In the genomic region with DNA sequence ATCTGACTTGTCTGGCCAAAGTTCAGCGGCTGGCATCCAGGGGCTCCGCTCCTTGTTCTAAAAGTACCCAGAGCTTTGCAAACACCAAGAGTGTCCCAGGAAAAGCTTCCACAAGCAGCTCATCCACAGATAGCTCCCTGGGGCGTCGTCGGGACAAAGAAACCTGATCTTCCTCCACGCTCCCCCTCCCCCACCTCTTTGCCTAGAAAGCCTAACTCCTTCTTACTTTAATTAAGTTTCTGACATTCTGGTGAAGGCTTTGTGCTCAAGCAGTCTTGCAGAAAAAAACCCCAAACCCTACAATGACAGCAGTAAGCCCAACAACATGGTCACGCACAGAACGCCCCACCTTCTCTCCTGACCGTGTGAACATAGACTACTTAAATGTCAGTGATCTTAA, we compare ENCODE assay signal across 16 mouse cellular contexts.
DNase-seq lines count a peak whose midpoint lies in the region; ATAC-seq lines count a peak whose summit lies in the region.
"Had no signal": no experiment of that assay in that cellular context is flagged by ENCODE, and none has a peak within 500 bp of the region (broad histone marks: within the 10 kb centered on the region; RNA-seq: fewer than 3 reads in every experiment).

No protein-coding gene starts in this region.

- no peak overlapping the region for H3K4me3 ChIP-seq in hindbrain, embryonic 10.5 days
- no peak overlapping the region for H3K4me3 ChIP-seq in hindbrain, embryonic 16.5 days (ENCODE audit: low read length)
- no peak overlapping the region for H3K4me3 ChIP-seq in midbrain, embryonic 11.5 days (ENCODE audit: low read depth, low read length)
- no peak overlapping the region for H3K4me3 ChIP-seq in midbrain, embryonic 16.5 days (ENCODE audit: low read depth, low read length)
- peak overlapping the region; percentile 18; the same call in 1 of the 2 replicates for H3K4me3 ChIP-seq in embryonic facial prominence, embryonic 10.5 days
- H3K4me3 ChIP-seq: erythroblast, embryonic 14.5 days; midbrain, embryonic 13.5 days; neural tube, embryonic 12.5 days had no signal

- no peaks in the 10 kb centered on the region for H3K36me3 ChIP-seq in hindbrain, embryonic 10.5 days
- no peaks in the 10 kb centered on the region for H3K36me3 ChIP-seq in hindbrain, embryonic 16.5 days (ENCODE audit: control insufficient read depth, insufficient read depth, low read length)
- H3K36me3 ChIP-seq in midbrain, embryonic 11.5 days (ENCODE audit: control insufficient read depth, insufficient read depth, low read length) = no peaks in the 10 kb centered on the region
- H3K36me3 ChIP-seq in midbrain, embryonic 16.5 days (ENCODE audit: control insufficient read depth, insufficient read depth, low read length) = no peaks in the 10 kb centered on the region
- H3K36me3 ChIP-seq in embryonic facial prominence, embryonic 10.5 days (replicated peaks) = no peaks in the 10 kb centered on the region
- H3K36me3 ChIP-seq: midbrain, embryonic 13.5 days; neural tube, embryonic 12.5 days had no signal

- H3K9me3 ChIP-seq in hindbrain, embryonic 10.5 days = no peaks in the 10 kb centered on the region
- H3K9me3 ChIP-seq in hindbrain, embryonic 16.5 days (ENCODE audit: control insufficient read depth, low read length) = no peaks in the 10 kb centered on the region
- H3K9me3 ChIP-seq in midbrain, embryonic 11.5 days (ENCODE audit: control insufficient read depth, low read length) = no peaks in the 10 kb centered on the region
- H3K9me3 ChIP-seq in midbrain, embryonic 16.5 days (replicated peaks; ENCODE audit: control insufficient read depth, low read length, poor library complexity, severe bottlenecking) = no peaks in the 10 kb centered on the region
- no peaks in the 10 kb centered on the region for H3K9me3 ChIP-seq in embryonic facial prominence, embryonic 10.5 days
- H3K9me3 ChIP-seq: midbrain, embryonic 13.5 days; neural tube, embryonic 12.5 days had no signal

- H3K27ac ChIP-seq in hindbrain, embryonic 10.5 days = peak overlapping the region; percentile 76
- H3K27ac ChIP-seq in hindbrain, embryonic 16.5 days (ENCODE audit: low read depth, low read length) = no peak overlapping the region
- no peak overlapping the region for H3K27ac ChIP-seq in midbrain, embryonic 11.5 days (ENCODE audit: low read depth, low read length)
- H3K27ac ChIP-seq in midbrain, embryonic 16.5 days (ENCODE audit: low read length) = no peak overlapping the region
- peak overlapping the region; percentile 66 for H3K27ac ChIP-seq in embryonic facial prominence, embryonic 10.5 days (replicated peaks)
- H3K27ac ChIP-seq: midbrain, embryonic 13.5 days; neural tube, embryonic 12.5 days had no signal

- H3K27me3 ChIP-seq in hindbrain, embryonic 10.5 days (ENCODE audit: insufficient read depth, poor library complexity, severe bottlenecking) = peaks cover 15% of the 10 kb centered on the region
- H3K27me3 ChIP-seq in hindbrain, embryonic 16.5 days (replicated peaks; ENCODE audit: control insufficient read depth, insufficient read depth, low read length) = no peaks in the 10 kb centered on the region
- H3K27me3 ChIP-seq in midbrain, embryonic 11.5 days (ENCODE audit: control insufficient read depth, insufficient read depth, low read length) = no peaks in the 10 kb centered on the region
- no peaks in the 10 kb centered on the region for H3K27me3 ChIP-seq in midbrain, embryonic 16.5 days (ENCODE audit: control insufficient read depth, insufficient read depth, low read depth, low read length)
- H3K27me3 ChIP-seq in embryonic facial prominence, embryonic 10.5 days (replicated peaks; ENCODE audit: low read depth, poor library complexity, severe bottlenecking) = no peaks in the 10 kb centered on the region; the same call in 1 of the 2 replicates
- H3K27me3 ChIP-seq: neural tube, embryonic 12.5 days had no signal

- no peak overlapping the region for H3K9ac ChIP-seq in hindbrain, embryonic 16.5 days (ENCODE audit: low read depth, low read length)
- H3K9ac ChIP-seq in midbrain, embryonic 11.5 days (ENCODE audit: low read length) = no peak overlapping the region
- no peak overlapping the region for H3K9ac ChIP-seq in midbrain, embryonic 16.5 days (ENCODE audit: low read depth, low read length)
- H3K9ac ChIP-seq: midbrain, embryonic 13.5 days; neural tube, embryonic 12.5 days had no signal

- peaks cover 39% of the 10 kb centered on the region for H3K4me1 ChIP-seq in hindbrain, embryonic 10.5 days (replicated peaks)
- no peaks in the 10 kb centered on the region for H3K4me1 ChIP-seq in hindbrain, embryonic 16.5 days (ENCODE audit: control insufficient read depth, insufficient read depth, low read depth, low read length)
- peaks cover 9% of the 10 kb centered on the region for H3K4me1 ChIP-seq in midbrain, embryonic 11.5 days (ENCODE audit: control insufficient read depth, insufficient read depth, low read length)
- peaks cover 5% of the 10 kb centered on the region; the same call in 1 of the 2 replicates for H3K4me1 ChIP-seq in midbrain, embryonic 16.5 days (ENCODE audit: control insufficient read depth, insufficient read depth, low read length)
- H3K4me1 ChIP-seq in embryonic facial prominence, embryonic 10.5 days = peaks cover 43% of the 10 kb centered on the region

- no peak for ATAC-seq in hindbrain, embryonic 16.5 days
- no peak for ATAC-seq in midbrain, embryonic 11.5 days (ENCODE audit: low FRiP score)
- no peak for ATAC-seq in midbrain, embryonic 16.5 days

- DNase-seq in hindbrain, embryonic 10.5 days (ENCODE audit: low spot score) = no peak
- peak; percentile 88 for DNase-seq in midbrain, embryonic 11.5 days (ENCODE audit: low spot score, missing footprints)
- DNase-seq in embryonic facial prominence, embryonic 10.5 days (ENCODE audit: low spot score) = peak; percentile 68
- DNase-seq in retina, embryonic 14.5 days (ENCODE audit: low spot score) = peak; percentile 71
- DNase-seq in frontal cortex, postnatal 36 days (ENCODE audit: low spot score in 2 of 2) = no peak
- no peak for DNase-seq in ovary, postnatal 10 days (ENCODE audit: low spot score)
- DNase-seq: adrenal gland, adult 2 months; cerebellum, postnatal 25 days; kidney, adult 11 months; spleen, adult 18-20 months; thymus, postnatal 36 days had no signal

- no peak overlapping the region for H3K4me2 ChIP-seq in hindbrain, embryonic 16.5 days (ENCODE audit: low read length)
- no peak overlapping the region for H3K4me2 ChIP-seq in midbrain, embryonic 11.5 days
- no peak overlapping the region for H3K4me2 ChIP-seq in midbrain, embryonic 16.5 days (ENCODE audit: low read length)
- H3K4me2 ChIP-seq: midbrain, embryonic 13.5 days; neural tube, embryonic 12.5 days had no signal

- WGBS in hindbrain, embryonic 10.5 days = 7% methylated on average over 9 of the region's 9 CpGs
- WGBS in hindbrain, embryonic 16.5 days = 10% methylated on average over 9 of the region's 9 CpGs
- WGBS in midbrain, embryonic 11.5 days = 5% methylated on average over 9 of the region's 9 CpGs
- 11% methylated on average over 9 of the region's 9 CpGs for WGBS in midbrain, embryonic 16.5 days
- WGBS in embryonic facial prominence, embryonic 10.5 days = 7% methylated on average over 9 of the region's 9 CpGs

Comparison
In these comparisons a context has a peak if more than half of its experiments do, and no peak if none do; other contexts are left out.
1. H3K27ac ChIP-seq: peak in hindbrain, embryonic 10.5 days (single experiment) and embryonic facial prominence, embryonic 10.5 days (single experiment); none in hindbrain, embryonic 16.5 days (single experiment), midbrain, embryonic 11.5 days (single experiment) and midbrain, embryonic 16.5 days (single experiment).
2. DNase-seq: peak in midbrain, embryonic 11.5 days (single experiment), embryonic facial prominence, embryonic 10.5 days (single experiment) and retina, embryonic 14.5 days (single experiment); none in hindbrain, embryonic 10.5 days (single experiment), frontal cortex, postnatal 36 days (0 of 2) and ovary, postnatal 10 days (single experiment).